Mouse (Mus musculus) lung, postnatal 0 days (tissue): ENCODE results near the gene Tekt5. TPM values are rescaled to one million over a fixed set of nuclear protein-coding genes. Genes with fewer than 3 reads are reported as not detected.

ENCODE experiments used
- ATAC-seq: fragments of 200-750 bp; cut with Nextera tagmentation; 2 replicates; pipeline ENCODE4 v1.8.0; 2017; ENCODE audit warnings: moderate library complexity
- DNase-seq: peaks from one replicate; pipeline ENCODE4 v3.0.0-alpha.2; 2016; ENCODE audit warnings: low spot score
- H3K27ac ChIP-seq: fragments of 300-500 bp; sonication (generic); 2 replicates; pipeline ENCODE4 v1.5.1; 2014; ENCODE audit warnings: antibody characterized with exemption, mild to moderate bottlenecking, low read length, mixed read lengths
- H3K27me3 ChIP-seq: fragments of 300-500 bp; sonication (generic); replicated peaks from 2 replicates; pipeline ENCODE4 v1.6.1; 2014; ENCODE audit warnings: low read length, mixed read lengths; ENCODE audit not compliant: insufficient read depth
- H3K36me3 ChIP-seq: fragments of 300-500 bp; sonication (generic); 2 replicates; pipeline ENCODE4 v1.6.1; 2014; ENCODE audit warnings: low read length, mixed read lengths; ENCODE audit not compliant: insufficient read depth
- H3K4me1 ChIP-seq: fragments of 300-500 bp; sonication (generic); 2 replicates; pipeline ENCODE4 v1.6.1; 2014; ENCODE audit warnings: antibody characterized with exemption, low read depth, low read length, mixed read lengths; ENCODE audit not compliant: insufficient read depth
- H3K4me2 ChIP-seq: fragments of 300-500 bp; sonication (generic); replicated peaks from 2 replicates; pipeline ENCODE4 v1.6.1; 2014; ENCODE audit warnings: low read depth, mild to moderate bottlenecking, low read length, moderate library complexity, mixed read lengths
- H3K4me3 ChIP-seq: fragments of 300-500 bp; sonication (generic); 2 replicates; pipeline ENCODE4 v1.5.1; 2014; ENCODE audit warnings: low read depth, low read length
- H3K9ac ChIP-seq: fragments of 300-500 bp; sonication (generic); replicated peaks from 2 replicates; pipeline ENCODE4 v1.6.1; 2014; ENCODE audit warnings: low read depth, mild to moderate bottlenecking
- H3K9me3 ChIP-seq: fragments of 300-500 bp; sonication (generic); 2 replicates; pipeline ENCODE4 v1.6.1; 2016; ENCODE audit warnings: low read length, mixed read lengths
- CTCF ChIP-seq: IDR thresholded peaks from 2 replicates; pipeline ENCODE4 v1.5.1; 2016; ENCODE audit warnings: antibody characterized with exemption, mild to moderate bottlenecking
- EP300 ChIP-seq: IDR thresholded peaks from 2 replicates; pipeline ENCODE4 v1.6.1; 2016; ENCODE audit warnings: antibody characterized with exemption, mild to moderate bottlenecking, control low read depth
- WGBS: fragments of 180-500 bp; shearing (Covaris S2); extraction: QIAGEN DNeasy Blood & Tissue Kit; methylation state at CpG from one replicate; pipeline ENCODE4 v1.1.7; 2014; 5-methylcytosine and 5-hydroxymethylcytosine counted together
- polyA plus RNA-seq: library from polyadenylated mRNA; unstranded; fragments of >200 nt; fragmentation: Nextera tagmentation; extraction: Ambion mirVana; gene quantifications from 2 replicates; pipeline ENCODE4 v1.2.1, GENCODE M21; 2015

The Tekt5 gene
- polyA plus RNA-seq, 1 experiment from 2014 or later = 9.9 TPM

GRCm38 (mm10) chr16:10335953-10336352, 59.3 kb downstream of the Tekt5 start:
- no peak overlapping the region for H3K4me2 ChIP-seq
- DNase-seq = no peak
- H3K9me3 ChIP-seq = no peaks in the 10 kb centered on the region
- no peak for TF ChIP-seq CTCF
- peak; percentile 80 for TF ChIP-seq EP300
- no peak overlapping the region for H3K9ac ChIP-seq
- H3K27ac ChIP-seq = peak overlapping the region; percentile 91
- no peak overlapping the region for H3K4me3 ChIP-seq
- ATAC-seq = peak; percentile 43
- no peaks in the 10 kb centered on the region for H3K4me1 ChIP-seq
- no peaks in the 10 kb centered on the region for H3K27me3 ChIP-seq
- 65% methylated on average over 2 of the region's 2 CpGs for WGBS
- no peaks in the 10 kb centered on the region for H3K36me3 ChIP-seq

DNA sequence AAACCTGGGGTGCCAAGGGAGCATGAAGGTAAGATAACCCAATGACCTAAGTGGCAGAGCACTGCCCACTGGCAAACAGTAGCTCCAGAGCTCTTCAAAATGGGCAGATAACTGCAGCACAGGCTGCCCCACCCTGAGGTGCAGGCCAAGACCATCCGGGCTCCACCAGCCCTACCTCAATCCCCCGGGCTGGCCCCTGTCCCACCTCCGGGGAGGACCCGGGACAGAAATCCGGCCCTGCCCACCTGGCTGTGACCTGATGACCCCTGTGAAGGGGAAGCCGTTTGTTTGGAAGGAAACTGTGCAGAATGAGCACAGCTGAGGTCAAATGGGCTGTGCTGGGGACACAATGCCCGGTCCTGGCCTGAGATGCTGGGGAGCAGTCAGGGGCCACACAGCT, 62.6 kb downstream of the Tekt5 start:
- H3K36me3 ChIP-seq = no peaks in the 10 kb centered on the region
- TF ChIP-seq EP300 (no peak), CTCF (no peak)
- ATAC-seq = no peak
- no peak overlapping the region for H3K27ac ChIP-seq
- no peaks in the 10 kb centered on the region for H3K27me3 ChIP-seq
- DNase-seq = no peak
- H3K4me2 ChIP-seq = no peak overlapping the region
- no peaks in the 10 kb centered on the region for H3K9me3 ChIP-seq
- H3K9ac ChIP-seq = no peak overlapping the region
- H3K4me1 ChIP-seq = no peaks in the 10 kb centered on the region; the same call in 1 of the 2 replicates
- WGBS = 21% methylated on average over 6 of the region's 7 CpGs
- H3K4me3 ChIP-seq = no peak overlapping the region

- 59% methylated on average over 12 of the region's 12 CpGs for WGBS
- TF ChIP-seq CTCF (no peak), EP300 (no peak)
Observed at GRCm38 (mm10) chr16:10330586-10331495, 64.4 kb downstream of the Tekt5 start.

GRCm38 (mm10) chr16:10327563-10328333, 67.5 kb downstream of the Tekt5 start:
- H3K4me1 ChIP-seq = no peaks in the 10 kb centered on the region; the same call in 1 of the 2 replicates
- ATAC-seq (peak; percentile 80), DNase-seq (peak; percentile 72)
- H3K27me3 ChIP-seq = no peaks in the 10 kb centered on the region
- WGBS = 44% methylated on average over 13 of the region's 13 CpGs
- TF ChIP-seq EP300 (no peak), CTCF (no peak)
- no peaks in the 10 kb centered on the region for H3K9me3 ChIP-seq
- no peak overlapping the region for H3K4me3 ChIP-seq
- H3K36me3 ChIP-seq = no peaks in the 10 kb centered on the region
- no peak overlapping the region for H3K4me2 ChIP-seq
- H3K9ac ChIP-seq = no peak overlapping the region
- peak overlapping the region; percentile 67; the same call in 1 of the 2 replicates for H3K27ac ChIP-seq

More at GRCm38 (mm10) chr16:10330586-10331495, 64.4 kb downstream of the Tekt5 start:
- H3K9ac ChIP-seq = no peak overlapping the region
- no peaks in the 10 kb centered on the region for H3K36me3 ChIP-seq
- no peaks in the 10 kb centered on the region; the same call in 1 of the 2 replicates for H3K4me1 ChIP-seq
- H3K27me3 ChIP-seq = no peaks in the 10 kb centered on the region
- H3K4me3 ChIP-seq = no peak overlapping the region
- no peak overlapping the region for H3K4me2 ChIP-seq
- no peaks in the 10 kb centered on the region for H3K9me3 ChIP-seq
- H3K27ac ChIP-seq = no peak overlapping the region
- DNase-seq (peak; percentile 76), ATAC-seq (peak; percentile 60)

- Histone ChIP-seq H3K9ac (no peak overlapping the region), H3K27ac (no peak overlapping the region), H3K4me2 (no peak overlapping the region), H3K27me3 (no peaks in the 10 kb centered on the region), H3K4me3 (no peak overlapping the region), H3K4me1 (no peaks in the 10 kb centered on the region; the same call in 1 of the 2 replicates), H3K36me3 (no peaks in the 10 kb centered on the region), H3K9me3 (no peaks in the 10 kb centered on the region)
- TF ChIP-seq EP300 (no peak), CTCF (no peak)
- no peak for ATAC-seq
- WGBS = 37% methylated on average over 17 of the region's 17 CpGs
- DNase-seq = no peak
Observed at GRCm38 (mm10) chr16:10319914-10320569, 75.2 kb downstream of the Tekt5 start.

DNA sequence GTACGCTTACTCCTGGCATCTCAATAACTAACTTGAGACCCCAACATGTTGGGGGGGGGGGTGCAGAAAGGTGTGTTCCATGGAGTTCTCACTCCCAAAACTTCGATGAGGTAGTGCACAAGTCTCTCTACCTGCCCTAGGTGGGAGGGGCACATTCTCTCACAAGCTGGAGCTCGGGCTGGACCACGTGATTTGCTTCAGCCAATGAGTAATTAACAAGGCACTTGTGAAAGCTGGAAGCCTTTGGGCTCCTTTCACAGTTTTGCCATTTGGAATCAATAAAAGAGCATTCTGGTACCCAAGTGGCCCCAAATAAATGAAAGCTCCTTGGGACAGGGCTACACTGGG, 78.1 kb downstream of the Tekt5 start:
- DNase-seq (peak; percentile 4), ATAC-seq (no peak)
- Histone ChIP-seq H3K27me3 (no peaks in the 10 kb centered on the region), H3K9me3 (no peaks in the 10 kb centered on the region), H3K36me3 (no peaks in the 10 kb centered on the region), H3K4me1 (no peaks in the 10 kb centered on the region; the same call in 1 of the 2 replicates), H3K4me2 (no peak overlapping the region), H3K27ac (no peak overlapping the region), H3K4me3 (no peak overlapping the region), H3K9ac (no peak overlapping the region)
- 60% methylated on average over 4 of the region's 4 CpGs for WGBS
- no peak for TF ChIP-seq CTCF
- TF ChIP-seq EP300 = no peak
